Mouse (Mus musculus) cerebellum, adult 11 months (tissue): ENCODE measurements at regions not wholly inside any gene's neighbourhood (a gene's known extent, or its start where the extent isn't known, plus 50 kb on each side); places are given as distances from the start of the nearest gene placed in this dataset.

Experiments used
- DNase-seq: peaks from one replicate; pipeline ENCODE4 v3.0.0; 2022

DNA sequence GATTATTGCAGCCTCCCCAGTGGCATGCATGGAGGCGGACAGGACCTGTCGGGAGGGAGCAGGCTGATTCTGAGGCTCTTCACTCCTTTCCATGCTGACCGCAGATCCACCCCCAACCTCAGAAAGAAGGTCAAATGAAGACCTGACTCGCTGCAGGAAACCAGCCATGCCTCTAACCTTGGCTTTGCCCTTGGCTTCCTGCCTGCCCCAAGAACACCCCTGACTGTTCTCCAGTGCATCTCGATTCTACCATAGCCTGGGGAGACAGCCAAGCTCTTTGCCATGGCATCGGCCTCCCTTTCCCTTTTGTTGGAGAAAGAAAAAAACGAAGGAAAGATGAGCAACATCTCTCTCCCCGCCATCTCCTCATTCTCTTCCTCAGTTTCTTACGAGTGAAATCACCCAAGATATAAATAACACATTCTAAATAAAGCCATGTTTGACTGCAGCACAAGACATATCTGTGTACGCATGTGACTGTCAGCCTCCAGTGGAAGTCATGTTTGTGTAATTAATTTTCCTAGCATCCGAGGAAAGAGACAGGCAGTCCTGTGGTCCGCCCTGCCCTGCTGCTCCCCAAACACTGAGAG, 102.4 kb upstream of the Sdk1 start:
- DNase-seq = no peak

DNA sequence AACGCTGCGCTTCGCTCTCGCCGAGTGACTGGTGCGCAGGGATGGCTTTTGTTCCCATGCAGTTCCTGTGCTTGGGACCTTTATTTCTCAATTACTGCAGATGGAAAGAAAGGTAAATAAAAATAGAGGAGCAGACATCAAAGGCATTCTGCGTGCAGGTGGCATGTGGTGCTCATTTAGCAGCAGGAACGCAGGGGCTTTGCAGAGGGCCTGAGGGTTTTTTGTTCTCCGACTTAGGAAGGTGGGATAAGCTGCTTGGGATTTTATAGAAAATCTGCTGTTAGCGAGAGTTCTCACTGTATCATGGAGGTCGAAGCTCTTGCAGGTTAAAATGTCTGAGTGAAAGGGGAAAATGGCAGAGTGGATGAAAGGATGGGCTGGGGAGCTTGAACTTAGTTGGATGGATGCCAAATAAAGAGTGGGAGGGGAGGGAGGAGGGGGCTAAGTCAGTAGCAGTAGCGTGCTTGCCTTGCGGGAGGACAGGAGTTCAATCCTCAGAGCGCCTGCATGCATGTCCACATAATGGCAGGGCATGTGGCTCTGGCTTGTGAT, 101.9 kb upstream of the Sdk1 start:
- no peak for DNase-seq

DNA sequence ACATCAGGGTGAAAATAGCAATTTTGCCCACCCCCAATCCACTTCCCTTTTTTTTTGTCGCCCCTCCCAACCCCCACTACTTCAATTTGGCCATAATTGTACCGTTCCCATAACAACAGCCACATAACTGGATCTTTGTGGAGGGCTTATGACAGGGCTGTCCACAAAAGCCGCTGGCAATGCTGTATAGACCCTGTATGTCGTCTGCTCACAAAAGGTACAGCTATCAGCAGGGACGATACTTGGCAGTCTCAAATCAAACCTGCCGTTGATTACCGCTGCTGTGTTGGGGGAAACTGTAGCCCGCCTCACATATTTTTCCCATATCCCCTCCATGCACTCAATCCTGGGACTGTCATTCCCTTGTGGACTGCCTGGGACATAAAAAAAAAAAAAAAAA, 80.9 kb upstream of the Sdk1 start:
- DNase-seq = no peak

DNA sequence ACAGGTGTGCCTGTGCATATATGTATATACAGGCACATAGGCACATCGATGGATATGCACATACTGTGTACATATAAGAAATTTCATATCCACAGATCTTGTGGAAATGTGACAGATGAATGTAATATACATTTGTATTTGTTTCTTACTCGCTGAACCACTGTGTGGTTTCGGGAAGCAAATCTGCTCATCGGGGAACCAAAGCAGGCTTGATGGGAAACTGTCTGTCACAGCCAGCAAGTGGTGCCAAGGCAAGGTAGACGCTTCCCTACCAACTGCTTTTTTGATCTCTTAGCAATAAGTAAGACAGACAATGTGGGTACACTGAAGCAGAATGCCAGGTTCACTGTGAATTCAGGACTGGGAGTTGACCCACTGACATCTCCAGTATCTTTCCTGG, 80.3 kb upstream of the Sdk1 start:
- DNase-seq = no peak

DNA sequence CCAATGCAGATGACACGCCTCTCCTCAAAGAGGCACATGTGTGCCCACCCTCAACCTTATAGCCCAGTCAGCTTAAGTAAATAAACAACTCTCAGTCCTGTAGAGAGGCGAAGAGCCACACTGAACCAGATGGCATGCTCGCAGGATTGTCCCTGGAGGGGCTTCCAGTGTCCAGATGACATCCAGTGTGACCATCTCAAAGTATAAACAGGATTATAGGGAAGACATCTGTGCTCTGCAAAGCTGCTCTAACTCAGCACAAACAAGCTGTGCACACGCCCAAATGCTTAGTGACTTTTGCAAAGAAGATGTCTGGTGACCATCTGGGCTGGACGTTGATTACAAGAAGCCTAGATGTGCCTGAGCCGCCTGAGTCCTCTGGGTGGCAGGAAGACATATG, 58.8 kb upstream of the Sdk1 start:
- no peak for DNase-seq

DNA sequence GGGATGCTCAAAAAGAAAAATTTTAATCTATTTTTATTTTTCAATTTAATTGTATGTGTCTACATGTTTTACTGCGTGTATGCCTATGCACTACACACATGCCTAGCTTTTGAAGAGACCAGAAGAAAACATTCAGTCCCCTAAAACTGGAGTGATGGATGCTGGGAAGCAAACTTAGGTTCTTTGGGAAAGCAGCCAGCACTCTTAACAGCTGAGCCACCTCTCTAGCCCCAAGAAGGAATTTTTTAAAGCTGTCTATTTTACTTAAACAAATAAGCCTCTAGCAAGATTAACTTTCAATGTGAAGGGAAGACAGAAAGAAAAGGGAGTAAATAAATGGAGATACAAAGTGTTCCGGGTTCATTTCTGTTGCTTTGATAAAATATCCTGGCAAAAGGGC, 52.3 kb upstream of the Sdk1 start:
- DNase-seq = no peak
